Mouse (Mus musculus) right cerebral cortex, adult 2 months (tissue): ENCODE measurements around the gene Nrbf2.

ENCODE experiments used
- DNase-seq, 2 experiments: peaks; one replicate each; pipeline ENCODE4 v3.0.0; 2021 to 2022; ENCODE audit warnings: low spot score in 2 of 2

The Nrbf2 gene

DNA sequence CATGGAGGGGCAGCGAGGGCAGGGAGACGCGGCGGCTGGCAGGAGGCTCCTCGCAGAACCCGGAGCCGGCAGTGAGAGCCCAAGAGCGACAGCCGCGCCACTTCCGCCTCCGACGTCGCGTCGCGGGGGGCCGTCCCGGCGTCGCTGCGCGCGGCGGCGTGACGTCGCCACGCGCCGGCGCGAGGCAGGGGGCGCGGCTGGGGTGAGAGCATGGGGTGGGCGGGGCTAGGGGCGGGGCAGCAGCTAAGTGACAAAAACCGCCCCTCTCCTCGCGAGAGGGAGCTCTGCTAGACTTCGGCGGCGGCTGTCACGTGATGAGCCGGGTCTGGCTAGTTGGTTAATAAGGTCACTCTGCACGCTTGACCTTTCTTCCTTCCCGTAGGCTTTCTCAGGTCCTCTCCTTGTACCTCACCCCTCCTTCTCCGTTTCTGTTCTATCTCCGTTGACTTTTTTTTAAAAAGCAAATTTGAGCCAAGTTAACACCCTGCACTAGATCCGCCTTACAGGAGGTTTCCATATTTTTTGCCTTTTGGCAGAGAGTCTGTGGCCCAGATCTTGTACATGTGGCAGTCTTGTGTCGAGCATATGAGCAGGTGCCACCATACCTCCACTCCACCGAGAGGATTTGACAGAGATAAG is at the start of gene Nrbf2:
TSS of gene Nrbf2 (minus strand) at position 130 of the 639 bp plus-strand sequence.
- peak; percentile 66 to 79 for DNase-seq

DNA sequence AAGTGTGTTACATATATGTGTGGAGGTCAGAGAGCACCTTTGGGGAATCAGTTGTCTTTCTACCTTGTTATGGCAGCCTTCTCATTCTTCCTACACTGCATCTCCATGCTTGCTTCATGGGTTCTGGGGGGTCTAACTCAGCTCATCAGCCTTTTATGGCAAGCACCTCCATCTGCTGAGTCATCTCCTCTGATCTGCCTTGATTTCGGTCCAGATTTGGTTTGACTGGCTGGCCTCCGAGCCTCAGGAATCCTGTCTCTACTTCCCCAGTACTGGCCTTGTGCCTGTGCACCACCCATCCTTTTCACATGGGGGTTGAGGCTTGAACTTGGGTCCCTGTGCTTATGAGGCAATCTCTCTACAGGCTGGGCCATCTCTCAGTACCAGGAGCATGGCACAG is 45.5 kb upstream of the Nrbf2 start:
- no peak for DNase-seq

- peak in 1 of 2 experiments; percentile 9 for DNase-seq
These were observed 44.6 kb upstream of the Nrbf2 start for GRCm38 (mm10) chr10:67329661-67330060.

- no peak for DNase-seq
These were observed 43.1 kb upstream of the Nrbf2 start for GRCm38 (mm10) chr10:67328208-67328607.

- no peak for DNase-seq
These were observed 38.9 kb upstream of the Nrbf2 start for GRCm38 (mm10) chr10:67324036-67324435.

GRCm38 (mm10) chr10:67321396-67321795 is 36.3 kb upstream of the Nrbf2 start:
- no peak for DNase-seq

DNA sequence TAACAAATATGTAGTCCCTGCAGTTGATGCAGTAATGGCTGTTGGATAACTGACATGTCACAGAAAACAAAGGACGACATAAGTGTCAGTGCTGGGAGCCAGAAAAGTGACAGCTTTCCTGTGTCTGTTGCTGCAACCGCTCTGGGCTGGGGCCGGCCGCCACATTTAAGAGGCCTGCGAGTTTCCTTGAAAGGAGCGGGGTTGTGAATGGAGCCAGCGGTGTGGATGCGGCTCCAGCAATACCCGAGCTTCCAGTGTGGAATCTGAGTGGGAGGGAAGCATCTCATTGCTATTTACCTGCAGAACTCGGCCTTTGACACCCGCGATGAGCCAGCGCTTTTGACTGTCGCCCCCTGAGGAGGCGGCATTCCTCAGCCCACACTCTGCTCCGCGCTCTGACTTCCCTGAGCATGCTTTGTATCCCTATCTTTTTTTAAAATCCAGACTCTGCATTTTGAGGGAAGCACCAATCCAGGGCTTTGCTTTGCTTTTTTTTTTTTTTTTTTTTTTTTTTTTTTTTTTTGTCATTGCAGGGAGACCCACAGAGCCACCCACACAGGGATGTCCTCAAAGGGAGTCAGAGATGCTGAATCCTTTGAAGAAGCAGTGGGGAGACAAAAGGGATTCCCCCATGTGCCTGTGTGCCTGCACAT is 35.2 kb upstream of the Nrbf2 start:
- peak; percentile 30 to 31 for DNase-seq

DNA sequence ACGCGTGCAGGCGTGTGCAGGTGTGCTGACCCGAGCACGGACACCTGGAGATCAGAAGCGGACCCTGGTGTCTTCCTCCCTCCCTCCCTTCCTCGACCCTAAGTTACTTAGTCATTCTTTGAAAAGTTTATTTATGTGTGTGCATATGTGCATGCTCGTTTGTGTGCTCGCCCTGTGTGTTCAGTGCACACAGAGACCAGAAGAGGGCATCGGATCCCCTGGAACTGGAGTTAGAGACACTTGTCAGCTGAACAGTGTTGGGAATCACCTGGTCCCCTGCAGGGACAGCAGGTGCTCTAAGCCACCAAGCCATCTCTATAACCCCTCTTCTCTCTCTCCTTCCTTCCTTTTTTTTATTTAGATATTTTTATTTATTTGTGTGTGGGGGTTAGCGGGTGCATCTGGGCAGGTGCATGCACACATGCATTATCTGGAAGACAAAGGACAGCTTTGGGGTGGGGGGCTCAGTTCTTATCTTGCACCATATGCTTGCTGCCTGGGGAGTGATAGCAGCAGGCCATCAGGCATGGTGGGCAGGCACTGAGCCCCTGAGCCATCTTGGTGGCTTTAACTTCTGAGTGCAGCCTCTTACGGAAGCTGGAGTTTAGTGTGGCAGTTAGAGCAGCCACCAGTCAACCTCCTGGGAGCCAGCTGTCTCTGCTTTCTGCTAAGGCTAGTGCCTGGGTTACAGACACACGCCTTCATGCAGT is 34.1 kb upstream of the Nrbf2 start:
- DNase-seq: no peak

GRCm38 (mm10) chr10:67317931-67318460 is 32.9 kb upstream of the Nrbf2 start:
- peak in 1 of 2 experiments; percentile 16 for DNase-seq

- DNase-seq: peak; percentile 66 to 76
These were observed 29.8 kb upstream of the Nrbf2 start for GRCm38 (mm10) chr10:67314811-67315435.

- no peak for DNase-seq
These were observed 27.4 kb upstream of the Nrbf2 start for GRCm38 (mm10) chr10:67312456-67312855.

- peak; percentile 27 to 56 for DNase-seq
These were observed 26.3 kb upstream of the Nrbf2 start for GRCm38 (mm10) chr10:67311277-67311959.

- no peak for DNase-seq
These were observed 24.5 kb upstream of the Nrbf2 start for GRCm38 (mm10) chr10:67309483-67310138.

DNA sequence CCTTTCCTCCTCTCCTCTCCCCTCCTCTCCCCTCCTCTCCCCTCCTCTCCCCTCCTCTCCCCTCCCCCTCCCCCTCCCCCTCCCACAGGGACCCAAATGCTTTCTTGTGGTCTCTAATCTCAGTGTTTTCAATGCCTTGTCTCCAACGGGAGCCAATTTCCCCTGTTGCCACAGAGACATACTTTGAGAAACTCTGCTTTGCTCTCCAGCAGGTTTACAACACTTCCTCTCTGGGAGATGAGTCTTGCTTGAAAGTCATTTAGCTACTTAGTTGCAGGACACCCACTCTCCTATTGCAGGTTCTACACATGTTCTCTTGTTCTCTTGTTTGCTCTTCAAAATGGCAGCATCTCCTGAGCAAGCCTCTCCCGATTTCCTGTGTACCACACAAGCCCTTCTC is 17.2 kb upstream of the Nrbf2 start:
- no peak for DNase-seq

GRCm38 (mm10) chr10:67301046-67301445 is 15.9 kb upstream of the Nrbf2 start:
- no peak for DNase-seq

DNA sequence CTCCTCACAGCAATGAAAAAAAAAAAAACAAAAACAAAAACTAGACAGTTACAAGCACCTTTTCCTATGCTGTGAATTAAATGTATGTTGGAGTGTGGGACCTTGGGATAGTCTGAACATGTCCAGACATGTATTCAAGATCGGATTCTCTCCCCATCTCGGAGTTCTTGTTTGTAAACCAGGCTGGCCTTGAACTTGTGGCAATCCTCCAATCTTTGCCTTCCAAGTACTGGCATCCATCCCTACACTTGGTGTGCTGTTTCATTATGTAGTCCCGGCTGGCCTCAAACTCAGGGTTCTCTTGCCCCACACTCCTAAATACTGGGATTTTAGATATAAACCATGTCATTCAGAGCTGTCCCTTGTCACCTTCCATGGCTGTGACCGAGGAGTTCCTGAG is 14.2 kb upstream of the Nrbf2 start:
- no peak for DNase-seq

DNA sequence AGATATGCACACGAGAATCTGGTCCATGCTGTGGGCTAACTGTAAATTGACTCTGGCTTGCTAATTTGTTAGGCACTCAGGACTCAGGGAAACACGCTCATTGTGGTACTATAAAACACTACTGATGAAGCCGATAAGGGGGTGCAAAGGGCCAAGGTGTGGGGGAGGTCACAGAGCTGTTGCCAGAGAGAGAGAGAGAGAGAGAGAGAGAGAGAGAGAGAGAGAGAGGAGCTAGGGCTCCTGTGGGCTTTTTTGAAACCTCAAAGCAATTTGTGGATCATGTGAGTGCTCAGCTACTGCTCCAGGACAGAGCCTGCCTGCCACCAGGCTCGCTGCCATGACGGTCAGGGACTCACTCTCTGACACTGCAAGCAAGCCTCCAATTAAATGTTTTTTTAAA is 13.8 kb upstream of the Nrbf2 start:
- no peak for DNase-seq

GRCm38 (mm10) chr10:67297175-67297855 is 12.2 kb upstream of the Nrbf2 start:
- no peak for DNase-seq

- no peak for DNase-seq
These were observed 11.5 kb upstream of the Nrbf2 start for GRCm38 (mm10) chr10:67296482-67297152.

DNA sequence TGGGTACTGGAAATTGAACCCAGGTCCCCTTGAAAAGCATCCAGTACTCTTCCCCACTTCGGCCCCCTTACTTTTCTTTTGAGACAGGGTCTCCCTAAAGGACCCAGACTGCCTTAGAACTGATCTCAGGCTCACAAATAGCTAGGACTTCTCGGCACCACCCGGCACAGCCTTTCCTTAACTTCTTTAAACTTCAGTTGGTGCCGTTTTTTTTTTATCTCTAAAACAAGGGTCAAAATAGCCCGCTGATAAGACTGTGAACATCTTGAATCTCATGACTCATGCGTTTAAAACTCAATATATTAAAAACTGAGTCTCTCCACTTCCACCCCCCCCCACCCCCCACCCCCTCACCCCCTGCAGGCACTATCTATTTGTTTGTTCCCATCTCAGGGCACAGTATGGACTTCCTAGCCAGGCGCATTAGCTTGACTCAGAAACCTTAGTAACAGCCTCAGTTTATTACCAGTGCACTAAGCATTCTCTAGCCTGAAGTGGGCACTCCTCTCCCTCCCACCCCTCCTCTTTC is 10.9 kb upstream of the Nrbf2 start:
- no peak for DNase-seq
